Comparison of ENCODE assay signal across 30 mouse cellular contexts in the genomic region with DNA sequence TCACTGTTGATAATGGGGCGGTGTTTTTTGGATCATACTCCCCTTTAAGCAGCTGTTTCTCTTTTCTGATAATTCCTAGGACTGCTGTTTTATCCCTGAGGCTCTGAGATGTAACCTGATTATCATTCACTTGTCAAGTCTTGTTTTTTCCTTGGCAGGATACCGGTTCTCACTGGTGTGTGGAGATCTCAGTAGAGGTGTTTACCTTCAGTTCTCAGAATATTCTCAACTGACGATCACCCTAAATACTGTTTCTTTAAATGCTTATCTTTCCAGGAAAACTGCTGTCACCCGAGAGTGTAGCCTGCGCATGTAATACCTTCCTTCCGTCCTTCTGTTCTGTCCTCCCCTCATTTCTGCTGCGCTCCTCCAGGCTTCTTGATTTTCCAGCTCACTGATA.
DNase-seq lines count a peak whose midpoint lies in the region; ATAC-seq and TF ChIP-seq lines count a peak whose summit lies in the region.
"Had no signal": no experiment of that assay in that cellular context is flagged by ENCODE, and none has a peak within 500 bp of the region (broad histone marks: within the 10 kb centered on the region; RNA-seq: fewer than 3 reads in every experiment).

No protein-coding gene starts in this region.

- no peaks in the 10 kb centered on the region for H3K79me2 ChIP-seq in heart, adult 2 months (replicated peaks; ENCODE audit: control insufficient read depth, insufficient read depth, low read length)
- H3K79me2 ChIP-seq in MEL (ENCODE audit: control insufficient read depth, insufficient read depth, low read length, poor library complexity) = no peaks in the 10 kb centered on the region

- H3K4me3 ChIP-seq in heart, embryonic 13.5 days = no peak overlapping the region
- no peak overlapping the region for H3K4me3 ChIP-seq in heart, adult 2 months
- no peak overlapping the region for H3K4me3 ChIP-seq in MEL (ENCODE audit: control insufficient read depth in 1 of 2, insufficient read depth in 1 of 2, low read depth in 2 of 2, low read length in 2 of 2)
- H3K4me3 ChIP-seq in embryonic facial prominence, embryonic 14.5 days (ENCODE audit: low read depth, low read length) = no peak overlapping the region
- no peak overlapping the region for H3K4me3 ChIP-seq in liver, embryonic 14.5 days (ENCODE audit: insufficient read depth in 1 of 2, low read depth in 2 of 2, low read length in 2 of 2)
- H3K4me3 ChIP-seq: hindbrain, embryonic 10.5 days; hindbrain, embryonic 15.5 days; layer of hippocampus, adult 2 months; left cerebral cortex, adult 2 months; limb, embryonic 12.5 days; liver, embryonic 15.5 days; lung, embryonic 15.5 days had no signal

- H3K27me3 ChIP-seq in heart, embryonic 13.5 days (replicated peaks) = no peaks in the 10 kb centered on the region
- no peaks in the 10 kb centered on the region for H3K27me3 ChIP-seq in heart, adult 2 months (ENCODE audit: control insufficient read depth, insufficient read depth, low read length)
- no peaks in the 10 kb centered on the region for H3K27me3 ChIP-seq in MEL (ENCODE audit: control insufficient read depth in 1 of 2, insufficient read depth in 2 of 2, low read length in 2 of 2)
- H3K27me3 ChIP-seq in embryonic facial prominence, embryonic 14.5 days (replicated peaks; ENCODE audit: control insufficient read depth, insufficient read depth, low read length) = no peaks in the 10 kb centered on the region
- H3K27me3 ChIP-seq in liver, embryonic 14.5 days (ENCODE audit: control insufficient read depth, insufficient read depth, low read length) = no peaks in the 10 kb centered on the region
- H3K27me3 ChIP-seq: hindbrain, embryonic 15.5 days; limb, embryonic 12.5 days; liver, embryonic 15.5 days; lung, embryonic 15.5 days had no signal

- H3K9ac ChIP-seq in heart, embryonic 13.5 days = no peak overlapping the region
- no peak overlapping the region for H3K9ac ChIP-seq in heart, adult 2 months (ENCODE audit: low read depth, low read length)
- H3K9ac ChIP-seq in MEL (ENCODE audit: control insufficient read depth, low read depth, low read length, poor library complexity, severe bottlenecking) = no peak overlapping the region
- no peak overlapping the region for H3K9ac ChIP-seq in embryonic facial prominence, embryonic 14.5 days (ENCODE audit: low read depth, low read length)
- H3K9ac ChIP-seq in liver, embryonic 14.5 days (replicated peaks) = 0 out of 2 replicates have a peak overlapping the region, but pooled peaks have one; percentile 18
- H3K9ac ChIP-seq: hindbrain, embryonic 15.5 days; limb, embryonic 12.5 days; liver, embryonic 15.5 days; lung, embryonic 15.5 days had no signal

- DNase-seq in heart, adult 2 months = no peak
- DNase-seq in MEL (ENCODE audit: low read depth, low spot score) = peak; percentile 20
- DNase-seq in embryonic facial prominence, embryonic 14.5 days (ENCODE audit: low spot score) = peak; percentile 33
- DNase-seq in liver, embryonic 14.5 days (ENCODE audit: low read depth in 3 of 3, low spot score in 3 of 3) = peak in 2 of 3 experiments; percentile 10 to 44
- no peak for DNase-seq in kidney, postnatal 10 days
- DNase-seq: adrenal gland, postnatal 10 days; cerebellum, adult 11-12 months; cerebellum, adult 9-11 months; gastrocnemius, postnatal 14 days; heart, postnatal 14 days; kidney, adult 11 months; kidney, postnatal 36 days; lung, postnatal 36 days; right cerebral cortex, postnatal 25 days; thymus, adult 18-20 months; thymus, postnatal 25 days had no signal

- H3K27ac ChIP-seq in heart, embryonic 13.5 days (replicated peaks) = no peak overlapping the region
- H3K27ac ChIP-seq in heart, adult 2 months = no peak overlapping the region
- H3K27ac ChIP-seq in MEL (ENCODE audit: control insufficient read depth, low read depth, low read length) = no peak overlapping the region
- no peak overlapping the region for H3K27ac ChIP-seq in embryonic facial prominence, embryonic 14.5 days (replicated peaks; ENCODE audit: low read depth, low read length)
- no peak overlapping the region; the same call in 1 of the 2 replicates for H3K27ac ChIP-seq in liver, embryonic 14.5 days
- H3K27ac ChIP-seq: hindbrain, embryonic 10.5 days; hindbrain, embryonic 15.5 days; layer of hippocampus, adult 2 months; left cerebral cortex, adult 2 months; limb, embryonic 12.5 days; liver, embryonic 15.5 days; lung, embryonic 15.5 days; stomach, postnatal 0 days had no signal

- whole genome bisulfite sequencing in heart, embryonic 13.5 days = 43% methylated on average over 7 of the region's 7 CpGs
- 46% methylated on average over 7 of the region's 7 CpGs for WGBS in heart, adult 2 months
- WGBS in embryonic facial prominence, embryonic 14.5 days = 53% methylated on average over 7 of the region's 7 CpGs
- WGBS in liver, embryonic 14.5 days (ENCODE audit: insufficient replicate concordance) = 22% methylated on average over 7 of the region's 7 CpGs

- TF ChIP-seq EP300 in heart, adult 2 months (IDR thresholded peaks at IDR 0.05; ENCODE audit: insufficient read depth, low read depth, low read length) = no peak
- TF ChIP-seq EP300 in MEL (IDR thresholded peaks at IDR 0.05; ENCODE audit: low read depth in 1 of 2, low read length in 2 of 2) = no peak
- no peak for TF ChIP-seq EP300 in liver, embryonic 14.5 days (IDR thresholded peaks at IDR 0.05; ENCODE audit: low read depth)

- H3K4me2 ChIP-seq in heart, embryonic 13.5 days = peak overlapping the region; percentile 8; the same call in 1 of the 2 replicates
- no peak overlapping the region for H3K4me2 ChIP-seq in embryonic facial prominence, embryonic 14.5 days (ENCODE audit: low read depth, low read length)
- peak overlapping the region; percentile 39 for H3K4me2 ChIP-seq in liver, embryonic 14.5 days (ENCODE audit: low read depth)
- H3K4me2 ChIP-seq: hindbrain, embryonic 15.5 days; limb, embryonic 12.5 days; liver, embryonic 15.5 days; lung, embryonic 15.5 days; midbrain, embryonic 11.5 days had no signal

- peaks cover 14% of the 10 kb centered on the region; the same call in 1 of the 2 replicates for H3K36me3 ChIP-seq in heart, embryonic 13.5 days
- H3K36me3 ChIP-seq in heart, adult 2 months (ENCODE audit: control insufficient read depth, insufficient read depth, low read length) = no peaks in the 10 kb centered on the region; the same call in 1 of the 2 replicates
- H3K36me3 ChIP-seq in MEL (ENCODE audit: control insufficient read depth in 1 of 2, insufficient read depth in 2 of 2, low read length in 2 of 2) = peaks cover 0 to 5% of the 10 kb centered on the region in 2 experiments; a peak in 1 of 4 replicates
- peaks cover 5% of the 10 kb centered on the region for H3K36me3 ChIP-seq in embryonic facial prominence, embryonic 14.5 days (ENCODE audit: control insufficient read depth, insufficient read depth, low read length)
- no peaks in the 10 kb centered on the region for H3K36me3 ChIP-seq in liver, embryonic 14.5 days (replicated peaks; ENCODE audit: control insufficient read depth, insufficient read depth, low read depth)
- H3K36me3 ChIP-seq: hindbrain, embryonic 10.5 days; liver, embryonic 15.5 days; lung, embryonic 15.5 days had no signal

- no peak for TF ChIP-seq POLR2A in heart, adult 2 months (IDR thresholded peaks at IDR 0.05; ENCODE audit: insufficient read depth, low read depth, low read length)
- no peak for TF ChIP-seq POLR2A in MEL (IDR thresholded peaks at IDR 0.05; ENCODE audit: control insufficient read depth in 1 of 2, insufficient read depth in 1 of 2, low read depth in 1 of 2, low read length in 2 of 2, poor library complexity in 1 of 2)

- TF ChIP-seq CTCF in heart, adult 2 months (IDR thresholded peaks at IDR 0.05) = no peak
- TF ChIP-seq CTCF in MEL (IDR thresholded peaks at IDR 0.05 in 2 of 3, conservative IDR thresholded peaks at IDR 0.05 in 1 of 3; ENCODE audit: control insufficient read depth in 1 of 3, insufficient read depth in 1 of 3, low read depth in 2 of 3, low read length in 3 of 3, poor library complexity in 1 of 3, severe bottlenecking in 1 of 3) = no peak
- no peak for TF ChIP-seq CTCF in liver, embryonic 14.5 days (IDR thresholded peaks at IDR 0.05; ENCODE audit: low read depth)

- peaks cover 11% of the 10 kb centered on the region for H3K4me1 ChIP-seq in heart, embryonic 13.5 days
- H3K4me1 ChIP-seq in heart, adult 2 months (ENCODE audit: control insufficient read depth, insufficient read depth, low read length) = no peaks in the 10 kb centered on the region
- no peaks in the 10 kb centered on the region; a peak in 1 of 4 replicates for H3K4me1 ChIP-seq in MEL (ENCODE audit: control insufficient read depth in 1 of 2, insufficient read depth in 2 of 2, low read length in 2 of 2)
- no peaks in the 10 kb centered on the region for H3K4me1 ChIP-seq in embryonic facial prominence, embryonic 14.5 days (ENCODE audit: control insufficient read depth, insufficient read depth, low read length)
- H3K4me1 ChIP-seq in liver, embryonic 14.5 days (replicated peaks; ENCODE audit: control insufficient read depth in 2 of 2, insufficient read depth in 2 of 2, low read length in 1 of 2) = peaks cover 0 to 10% of the 10 kb centered on the region in 2 experiments; a peak in 3 of 4 replicates
- H3K4me1 ChIP-seq: hindbrain, embryonic 10.5 days; hindbrain, embryonic 15.5 days; limb, embryonic 12.5 days; lung, embryonic 15.5 days had no signal

- no peaks in the 10 kb centered on the region for H3K9me3 ChIP-seq in heart, embryonic 13.5 days
- no peaks in the 10 kb centered on the region for H3K9me3 ChIP-seq in MEL (replicated peaks; ENCODE audit: insufficient read depth, low read length)
- H3K9me3 ChIP-seq in embryonic facial prominence, embryonic 14.5 days (ENCODE audit: control insufficient read depth, low read length) = no peaks in the 10 kb centered on the region
- no peaks in the 10 kb centered on the region for H3K9me3 ChIP-seq in liver, embryonic 14.5 days (ENCODE audit: control insufficient read depth, low read length)
- H3K9me3 ChIP-seq: hindbrain, embryonic 10.5 days; hindbrain, embryonic 15.5 days; limb, embryonic 12.5 days; liver, embryonic 15.5 days; lung, embryonic 15.5 days had no signal

- intact Hi-C loops in heart, adult 2 months (cut with DNase I) = no loop called here

- TF ChIP-seq RAD21 in MEL (IDR thresholded peaks at IDR 0.05; ENCODE audit: low read depth, low read length) = no peak

- ATAC-seq in heart, embryonic 13.5 days (ENCODE audit: extremely low read depth, insufficient number of reproducible peaks, low FRiP score, low TSS enrichment) = no peak
- ATAC-seq in embryonic facial prominence, embryonic 14.5 days (ENCODE audit: low read depth) = no peak
- peak; percentile 68 for ATAC-seq in liver, embryonic 14.5 days (ENCODE audit: insufficient read depth)
- ATAC-seq in monocyte, adult 5-6 weeks (replicated peaks; ENCODE audit: insufficient number of reproducible peaks, low FRiP score, low TSS enrichment, poor library complexity, severe bottlenecking) = no peak
- ATAC-seq: activated CD4-positive, CD25-positive, alpha-beta regulatory T cell, adult 4 months; forebrain, embryonic 14.5 days; inflammation-experienced regulatory T-cells, adult 6 months had no signal

TF ChIP-seq in MEL, 35 proteins besides CTCF, POLR2A, EP300 and RAD21:
- TF ChIP-seq ELF1 (IDR thresholded peaks at IDR 0.05; ENCODE audit: low read depth, low read length) = no peak
- TF ChIP-seq GATA1 (IDR thresholded peaks at IDR 0.05; ENCODE audit: low read depth, low read length) = 0 out of 2 replicates have a peak, but pooled peaks have one; percentile 39
- peak; percentile 53 for TF ChIP-seq ETS1 (IDR thresholded peaks at IDR 0.05; ENCODE audit: low read depth, low read length)
TF ChIP-seq in MEL: peak in this region for 2.

Comparison
In these comparisons a context has a peak if more than half of its experiments do, and no peak if none do; other contexts are left out.
1. DNase-seq: peak in MEL (single experiment), embryonic facial prominence, embryonic 14.5 days (single experiment) and liver, embryonic 14.5 days (2 of 3); none in heart, adult 2 months (0 of 2) and kidney, postnatal 10 days (single experiment).